Mouse (Mus musculus) forebrain, embryonic 15.5 days (tissue): ENCODE results near the gene Pik3cb. TPM values are rescaled to one million over a fixed set of nuclear protein-coding genes. Genes with fewer than 3 reads are reported as not detected.

Source experiments
- polyA plus RNA-seq: library from polyadenylated mRNA; unstranded; fragments of >200 nt; fragmentation: Nextera tagmentation; extraction: Ambion mirVana; gene quantifications from 2 replicates; pipeline ENCODE4 v1.2.1, GENCODE M21; 2015

Gene Pik3cb
- polyA plus RNA-seq, 1 experiment from 2014 or later: 3.7 TPM

Other genes starting within 250 kb of the Pik3cb start
- not detected in 2 replicates for gene 7420426K07Rik, start 237.5 kb downstream of the Pik3cb start, polyA plus RNA-seq
- gene Foxl2, start 185.3 kb downstream of the Pik3cb start, polyA plus RNA-seq: 0.27 and 0.42 TPM in 2 replicates
- gene Faim, start 154.2 kb downstream of the Pik3cb start, polyA plus RNA-seq: 94.8 and 101 TPM in 2 replicates
- not detected in 2 replicates for gene Gm1123, start 104.9 kb downstream of the Pik3cb start, polyA plus RNA-seq
- gene Faiml, start 96.6 kb upstream of the Pik3cb start, polyA plus RNA-seq: not detected in 2 replicates
- 77.7 and 78.8 TPM in 2 replicates for gene Cep70, start 102.7 kb upstream of the Pik3cb start, polyA plus RNA-seq
- 0.46 and 0.86 TPM in 2 replicates for gene Esyt3, start 217.9 kb upstream of the Pik3cb start, polyA plus RNA-seq